Mouse (Mus musculus): ENCODE results near the gene Surf1. TPM values are rescaled to one million over a fixed set of nuclear protein-coding genes. Genes with fewer than 3 reads are reported as not detected.
"Not testable (repeated sequence)": the region's sequence is repeated elsewhere in the genome, so short reads cannot be mapped to it uniquely, and the experiment has no call there.

Surf1 gene
- polyA plus RNA-seq, 1 experiment from 2014 or later = 78.2 TPM

- DNase-seq (ENCODE audit: low spot score) = no peak
Observed at GRCm38 (mm10) chr2:26900731-26901130, 15.6 kb downstream of the Surf1 start.

GRCm38 (mm10) chr2:26895898-26896297, 20.4 kb downstream of the Surf1 start:
- no peak for DNase-seq (ENCODE audit: low spot score)

GRCm38 (mm10) chr2:26886170-26886569, 30.2 kb downstream of the Surf1 start:
- not testable (repeated sequence) for DNase-seq (ENCODE audit: low spot score)

GRCm38 (mm10) chr2:26885541-26885940, 30.8 kb downstream of the Surf1 start:
- DNase-seq (ENCODE audit: low spot score) = not testable (repeated sequence)

GRCm38 (mm10) chr2:26878571-26878970, 37.8 kb downstream of the Surf1 start:
- DNase-seq (ENCODE audit: low spot score) = no peak

GRCm38 (mm10) chr2:26870666-26871065, 45.7 kb downstream of the Surf1 start:
- DNase-seq (ENCODE audit: low spot score) = no peak

GRCm38 (mm10) chr2:26864879-26865278, 51.5 kb downstream of the Surf1 start, which contains the start of gene Abo:
Gene Abo (minus strand): TSS chr2:26864979.
- no peak for DNase-seq (ENCODE audit: low spot score)

Other genes starting within 250 kb of the Surf1 start
- 2.2 and 3.9 TPM in 2 replicates for gene Lcn4, start 245.2 kb downstream of the Surf1 start, polyA plus RNA-seq (2015; fragmentation: Nextera tagmentation; extraction: Ambion mirVana)
- gene Abo, start 51.6 kb downstream of the Surf1 start, polyA plus RNA-seq (2015; fragmentation: Nextera tagmentation; extraction: Ambion mirVana) = not detected in 2 replicates
- gene Surf6, start 13.7 kb downstream of the Surf1 start, polyA plus RNA-seq (2015; fragmentation: Nextera tagmentation; extraction: Ambion mirVana) = 31.4 and 31.6 TPM in 2 replicates
- gene Med22, start 5.9 kb downstream of the Surf1 start, polyA plus RNA-seq (2015; fragmentation: Nextera tagmentation; extraction: Ambion mirVana) = 28.5 and 30.7 TPM in 2 replicates
- 763 and 778 TPM in 2 replicates for gene Rpl7a, start 5.8 kb downstream of the Surf1 start, polyA plus RNA-seq (2015; fragmentation: Nextera tagmentation; extraction: Ambion mirVana)
- 46.7 and 48.3 TPM in 2 replicates for gene Surf2, start 163 bp downstream of the Surf1 start, polyA plus RNA-seq (2015; fragmentation: Nextera tagmentation; extraction: Ambion mirVana)
- gene Surf4, start 17.4 kb upstream of the Surf1 start, polyA plus RNA-seq (2015; fragmentation: Nextera tagmentation; extraction: Ambion mirVana) = 168 and 172 TPM in 2 replicates
- 0.53 and 0.57 TPM in 2 replicates for gene Stkld1, start 17.5 kb upstream of the Surf1 start, polyA plus RNA-seq (2015; fragmentation: Nextera tagmentation; extraction: Ambion mirVana)
- 55.9 and 56.2 TPM in 2 replicates for gene Rexo4, start 47.9 kb upstream of the Surf1 start, polyA plus RNA-seq (2015; fragmentation: Nextera tagmentation; extraction: Ambion mirVana)
- gene Adamts13, start 56.9 kb upstream of the Surf1 start, polyA plus RNA-seq (2015; fragmentation: Nextera tagmentation; extraction: Ambion mirVana) = 0.14 and 0.25 TPM in 2 replicates
- gene Cacfd1, start 93.4 kb upstream of the Surf1 start, polyA plus RNA-seq (2015; fragmentation: Nextera tagmentation; extraction: Ambion mirVana) = 33.4 and 37.3 TPM in 2 replicates
- 2.6 and 3.1 TPM in 2 replicates for gene Slc2a6, start 111.5 kb upstream of the Surf1 start, polyA plus RNA-seq (2015; fragmentation: Nextera tagmentation; extraction: Ambion mirVana)
- gene Mymk, start 155.6 kb upstream of the Surf1 start, polyA plus RNA-seq (2015; fragmentation: Nextera tagmentation; extraction: Ambion mirVana) = 1.1 and 1.3 TPM in 2 replicates
- gene Adamtsl2, start 162.8 kb upstream of the Surf1 start, polyA plus RNA-seq (2015; fragmentation: Nextera tagmentation; extraction: Ambion mirVana) = 2.0 and 2.1 TPM in 2 replicates
- 1.2 and 1.4 TPM in 2 replicates for gene Fam163b, start 226.0 kb upstream of the Surf1 start, polyA plus RNA-seq (2015; fragmentation: Nextera tagmentation; extraction: Ambion mirVana)
- gene Dbh, start 248.7 kb upstream of the Surf1 start, polyA plus RNA-seq (2015; fragmentation: Nextera tagmentation; extraction: Ambion mirVana) = 0.08 and 0.15 TPM in 2 replicates